ENCODE assay signal across 21 mouse cellular contexts in genomic region chr7:63725040-63725729, GRCm38 (mm10).
"Had no signal": no experiment of that assay in that cellular context is flagged by ENCODE, and none has a peak within 500 bp of the region (broad histone marks: within the 10 kb centered on the region; RNA-seq: fewer than 3 reads in every experiment).

No protein-coding gene starts in this region.

- DNase-seq: kidney, adult 9 months; kidney, postnatal 14 days; kidney, postnatal 4 days; liver; lung, adult 18-20 months; lung, postnatal 10 days; lung, postnatal 36 days; retina, postnatal 1 day; right cerebral cortex, postnatal 25 days; spleen, adult 18-20 months; thymus, postnatal 25 days had no signal

- H3K9me3 ChIP-seq: limb, embryonic 10.5 days; limb, embryonic 13.5 days; liver, embryonic 12.5 days; liver, embryonic 15.5 days; lung, embryonic 15.5 days; megakaryocyte, embryonic 14.5 days; midbrain, embryonic 12.5 days; neural tube, embryonic 13.5 days; stomach, embryonic 15.5 days had no signal

- H3K27ac ChIP-seq: limb, embryonic 10.5 days; limb, embryonic 13.5 days; liver, embryonic 12.5 days; liver, embryonic 15.5 days; lung, embryonic 15.5 days; midbrain, embryonic 12.5 days; neural tube, embryonic 13.5 days; stomach, embryonic 15.5 days had no signal

- ATAC-seq: liver, embryonic 12.5 days had no signal

- H3K4me3 ChIP-seq: limb, embryonic 10.5 days; limb, embryonic 13.5 days; liver, embryonic 12.5 days; liver, embryonic 15.5 days; lung, embryonic 15.5 days; megakaryocyte, embryonic 14.5 days; midbrain, embryonic 12.5 days; myocyte; neural tube, embryonic 13.5 days; stomach, embryonic 15.5 days had no signal

- H3K36me3 ChIP-seq: limb, embryonic 10.5 days; limb, embryonic 13.5 days; liver, embryonic 12.5 days; liver, embryonic 15.5 days; lung, embryonic 15.5 days; midbrain, embryonic 12.5 days; stomach, embryonic 15.5 days had no signal

- H3K4me2 ChIP-seq: limb, embryonic 13.5 days; liver, embryonic 12.5 days; liver, embryonic 15.5 days; lung, embryonic 15.5 days; midbrain, embryonic 12.5 days; neural tube, embryonic 13.5 days; stomach, embryonic 15.5 days had no signal

- H3K4me1 ChIP-seq: limb, embryonic 10.5 days; limb, embryonic 13.5 days; liver, embryonic 12.5 days; liver, embryonic 15.5 days; lung, embryonic 15.5 days; megakaryocyte, embryonic 14.5 days; midbrain, embryonic 12.5 days; neural tube, embryonic 13.5 days; stomach, embryonic 15.5 days had no signal

- H3K9ac ChIP-seq: limb, embryonic 13.5 days; liver, embryonic 12.5 days; liver, embryonic 15.5 days; lung, embryonic 15.5 days; midbrain, embryonic 12.5 days; neural tube, embryonic 13.5 days; stomach, embryonic 15.5 days had no signal

- H3K27me3 ChIP-seq: limb, embryonic 13.5 days; liver, embryonic 12.5 days; liver, embryonic 15.5 days; lung, embryonic 15.5 days; midbrain, embryonic 12.5 days; neural tube, embryonic 13.5 days; stomach, embryonic 15.5 days had no signal
